Mouse (Mus musculus) kidney, postnatal 0 days (tissue): Measurements from ENCODE around the gene Tnr. TPM values are rescaled to one million over a fixed set of nuclear protein-coding genes. Genes with fewer than 3 reads are reported as not detected.

Source experiments
- ATAC-seq: fragments of 200-750 bp; cut with Nextera tagmentation; replicated peaks from 2 replicates; pipeline ENCODE4 v1.8.0; 2017; ENCODE audit warnings: low read depth, moderate number of reproducible peaks, moderate TSS enrichment, moderate library complexity; ENCODE audit not compliant: low FRiP score
- DNase-seq: peaks from one replicate; pipeline ENCODE4 v3.0.0-alpha.2; 2016; ENCODE audit warnings: low spot score
- H3K27ac ChIP-seq: fragments of 300-500 bp; sonication (generic); 2 replicates; pipeline ENCODE4 v1.5.1; 2014; ENCODE audit warnings: mild to moderate bottlenecking
- H3K27me3 ChIP-seq: fragments of 300-500 bp; sonication (generic); 2 replicates; pipeline ENCODE4 v1.6.1; 2014; ENCODE audit warnings: low read length, mixed read lengths; ENCODE audit not compliant: insufficient read depth
- H3K36me3 ChIP-seq: fragments of 300-500 bp; sonication (generic); 2 replicates; pipeline ENCODE4 v1.6.1; 2014; ENCODE audit warnings: low read length, mixed read lengths; ENCODE audit not compliant: insufficient read depth
- H3K4me1 ChIP-seq: fragments of 300-500 bp; sonication (generic); replicated peaks from 2 replicates; pipeline ENCODE4 v1.6.1; 2014; ENCODE audit warnings: antibody characterized with exemption, low read length, mixed read lengths; ENCODE audit not compliant: insufficient read depth
- H3K4me2 ChIP-seq: fragments of 300-500 bp; sonication (generic); 2 replicates; pipeline ENCODE4 v1.6.1; 2014; ENCODE audit warnings: mild to moderate bottlenecking, low read length, moderate library complexity, mixed read lengths
- H3K4me3 ChIP-seq: fragments of 300-500 bp; sonication (generic); replicated peaks from 2 replicates; pipeline ENCODE4 v1.5.1; 2014; ENCODE audit warnings: low read depth, low read length
- H3K9ac ChIP-seq: fragments of 300-500 bp; sonication (generic); 2 replicates; pipeline ENCODE4 v1.6.1; 2014; ENCODE audit warnings: low read depth, low read length
- H3K9me3 ChIP-seq: fragments of 300-500 bp; sonication (generic); replicated peaks from 2 replicates; pipeline ENCODE4 v1.6.1; 2016; ENCODE audit warnings: low read length, inconsistent platforms, mixed read lengths
- CTCF ChIP-seq: IDR thresholded peaks from 2 replicates; pipeline ENCODE4 v1.5.1; 2016; ENCODE audit warnings: antibody characterized with exemption, low read depth, mild to moderate bottlenecking, moderate library complexity
- WGBS: fragments of 180-500 bp; shearing (Covaris S2); extraction: QIAGEN DNeasy Blood & Tissue Kit; methylation state at CpG from one replicate; pipeline ENCODE4 v1.1.7; 2014; 5-methylcytosine and 5-hydroxymethylcytosine counted together
- polyA plus RNA-seq: library from polyadenylated mRNA; unstranded; fragments of >200 nt; fragmentation: Nextera tagmentation; extraction: Ambion mirVana; gene quantifications from 2 replicates; pipeline ENCODE4 v1.2.1, GENCODE M21; 2015

Tnr gene
- polyA plus RNA-seq, 1 experiment from 2014 or later = not detected

DNA sequence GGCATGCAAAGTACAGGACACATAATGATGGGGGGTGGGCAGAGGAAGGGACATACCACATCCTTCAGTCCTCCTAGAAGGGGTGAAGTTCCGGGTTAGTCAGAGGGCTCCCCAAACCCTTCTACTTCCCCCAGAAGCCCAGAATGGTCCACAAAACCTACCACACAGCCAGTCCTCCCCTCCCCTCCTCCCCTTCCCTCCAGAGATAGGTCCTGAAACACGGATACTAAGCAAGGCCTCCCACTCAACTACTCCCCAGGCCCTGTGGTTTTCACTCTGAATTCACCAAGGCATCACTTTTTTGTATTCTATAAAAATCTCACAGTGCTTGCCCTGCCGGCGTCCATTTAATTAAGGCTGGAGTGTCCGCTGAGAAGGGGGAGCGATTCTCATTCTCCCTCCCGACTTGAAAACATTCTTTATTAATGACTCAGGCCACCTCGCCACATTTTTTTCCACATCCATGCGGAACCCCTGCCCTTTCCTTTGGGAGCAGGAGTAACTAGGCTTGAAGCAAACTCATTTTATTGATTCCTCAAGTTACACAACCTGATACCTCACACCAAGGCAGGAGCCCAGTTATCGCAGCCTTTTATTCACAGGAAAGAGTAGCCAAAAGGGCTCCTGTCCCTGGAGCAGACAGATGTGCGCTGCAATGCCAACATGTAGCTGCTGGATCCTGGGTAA, 134.4 kb downstream of the Tnr start:
- DNase-seq = peak; percentile 61
- peak; percentile 59; the same call in 1 of the 2 replicates for ATAC-seq
- H3K9ac ChIP-seq = no peak overlapping the region
- H3K36me3 ChIP-seq = no peaks in the 10 kb centered on the region
- no peak for TF ChIP-seq CTCF
- no peaks in the 10 kb centered on the region for H3K9me3 ChIP-seq
- H3K27me3 ChIP-seq = no peaks in the 10 kb centered on the region
- H3K4me3 ChIP-seq = no peak overlapping the region
- 13% methylated on average over 11 of the region's 11 CpGs for WGBS
- peak overlapping the region; percentile 21; the same call in 1 of the 2 replicates for H3K4me2 ChIP-seq
- H3K27ac ChIP-seq = no peak overlapping the region
- H3K4me1 ChIP-seq = no peaks in the 10 kb centered on the region

DNA sequence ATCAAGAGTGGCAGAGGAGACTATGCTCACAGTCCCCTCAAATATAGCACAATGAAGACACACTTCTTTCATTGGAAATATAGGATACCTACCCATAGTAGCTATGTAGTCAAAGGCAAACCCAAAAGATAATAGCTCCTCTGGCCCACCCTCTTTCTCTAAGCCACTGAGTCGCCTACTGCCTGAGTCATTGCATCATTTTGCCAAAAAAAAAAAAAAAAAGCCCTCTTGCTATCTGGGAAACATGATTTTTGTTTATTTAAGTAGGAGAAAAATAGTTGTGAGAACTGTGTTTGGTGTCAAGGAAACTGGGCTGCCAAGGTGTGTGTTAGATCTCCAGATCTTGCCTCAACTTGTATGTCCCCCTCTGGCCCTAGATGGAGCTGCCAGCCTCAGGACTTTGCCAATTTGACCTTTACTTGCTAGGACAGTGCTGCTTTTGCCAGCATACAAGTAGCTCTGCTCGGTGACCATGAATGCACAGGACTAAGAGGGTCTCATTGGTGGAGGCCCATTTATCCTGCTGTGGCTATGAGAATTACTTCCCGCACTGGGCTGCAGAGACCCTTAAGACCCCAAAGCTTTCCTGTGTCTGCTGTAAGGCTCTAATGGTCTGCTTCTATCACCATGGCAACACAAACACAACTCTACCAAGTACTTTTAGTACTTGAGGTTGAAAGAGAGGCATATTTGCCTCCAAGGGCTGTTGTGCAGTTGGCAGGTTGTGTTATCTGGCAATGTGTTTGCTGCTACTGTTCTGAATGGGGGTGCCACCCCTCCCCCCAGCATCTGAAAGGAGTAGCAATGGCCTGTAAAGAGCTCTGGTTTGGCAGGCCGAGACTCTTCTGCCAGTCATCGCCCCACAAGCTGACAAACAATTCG, 137.3 kb downstream of the Tnr start:
- H3K4me3 ChIP-seq = no peak overlapping the region
- H3K27ac ChIP-seq = no peak overlapping the region
- no peaks in the 10 kb centered on the region for H3K27me3 ChIP-seq
- 58% methylated on average over 6 of the region's 6 CpGs for WGBS
- no peaks in the 10 kb centered on the region for H3K36me3 ChIP-seq
- no peak overlapping the region for H3K4me2 ChIP-seq
- H3K4me1 ChIP-seq = no peaks in the 10 kb centered on the region
- no peaks in the 10 kb centered on the region for H3K9me3 ChIP-seq
- DNase-seq = no peak
- TF ChIP-seq CTCF = no peak
- ATAC-seq = no peak
- no peak overlapping the region for H3K9ac ChIP-seq

DNA sequence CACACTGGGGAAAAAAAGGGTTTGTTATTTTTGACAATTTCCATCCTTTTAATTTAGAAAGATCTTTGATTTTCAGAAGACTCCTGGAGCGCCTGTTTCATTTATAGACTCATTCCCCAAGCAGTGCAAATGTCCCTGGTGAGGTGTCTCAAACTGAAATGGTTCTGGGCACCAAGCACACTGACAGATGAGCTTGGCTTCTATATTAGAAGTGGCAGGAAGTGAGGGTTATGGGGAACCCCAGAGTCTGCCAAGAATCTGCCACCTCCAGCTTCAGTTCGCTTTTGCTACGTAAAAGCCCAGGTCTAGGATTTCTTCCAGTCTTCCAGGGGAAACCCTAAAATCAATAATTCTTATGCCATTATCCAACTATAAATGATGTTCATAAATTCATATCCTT, 140.9 kb downstream of the Tnr start:
- H3K27me3 ChIP-seq = no peaks in the 10 kb centered on the region
- no peaks in the 10 kb centered on the region for H3K9me3 ChIP-seq
- H3K9ac ChIP-seq = no peak overlapping the region
- 75% methylated on average over 3 of the region's 3 CpGs for WGBS
- ATAC-seq = no peak
- H3K4me1 ChIP-seq = no peaks in the 10 kb centered on the region
- H3K4me3 ChIP-seq = no peak overlapping the region
- no peak for TF ChIP-seq CTCF
- no peak overlapping the region for H3K4me2 ChIP-seq
- H3K36me3 ChIP-seq = no peaks in the 10 kb centered on the region
- no peak overlapping the region for H3K27ac ChIP-seq
- DNase-seq = no peak

DNA sequence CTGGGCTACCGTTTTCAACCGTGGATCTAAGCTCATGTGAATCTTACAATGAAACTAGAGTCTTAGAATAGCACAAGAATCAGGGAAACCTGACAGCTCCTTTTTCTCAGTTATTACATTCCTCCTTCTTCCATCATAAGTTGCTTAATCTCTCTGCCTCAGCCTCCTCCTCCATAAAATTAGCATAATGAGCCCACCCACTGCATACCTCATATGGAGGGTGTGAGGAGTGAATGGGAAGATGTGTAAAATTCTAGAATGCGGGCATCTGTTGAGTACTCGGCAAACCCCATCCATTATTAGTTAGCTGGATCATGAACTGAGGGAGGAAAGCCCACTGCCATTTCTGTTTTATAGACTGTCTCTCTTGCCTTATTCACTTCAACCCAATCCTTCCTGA, 141.4 kb downstream of the Tnr start:
- H3K27me3 ChIP-seq = no peaks in the 10 kb centered on the region
- H3K4me1 ChIP-seq = no peaks in the 10 kb centered on the region
- no peak overlapping the region for H3K27ac ChIP-seq
- WGBS = 82% methylated on average over 4 of the region's 4 CpGs
- no peak overlapping the region for H3K9ac ChIP-seq
- H3K36me3 ChIP-seq = no peaks in the 10 kb centered on the region
- DNase-seq (no peak), ATAC-seq (no peak)
- H3K4me3 ChIP-seq = no peak overlapping the region
- TF ChIP-seq CTCF = no peak
- H3K9me3 ChIP-seq = no peaks in the 10 kb centered on the region
- no peak overlapping the region for H3K4me2 ChIP-seq

DNA sequence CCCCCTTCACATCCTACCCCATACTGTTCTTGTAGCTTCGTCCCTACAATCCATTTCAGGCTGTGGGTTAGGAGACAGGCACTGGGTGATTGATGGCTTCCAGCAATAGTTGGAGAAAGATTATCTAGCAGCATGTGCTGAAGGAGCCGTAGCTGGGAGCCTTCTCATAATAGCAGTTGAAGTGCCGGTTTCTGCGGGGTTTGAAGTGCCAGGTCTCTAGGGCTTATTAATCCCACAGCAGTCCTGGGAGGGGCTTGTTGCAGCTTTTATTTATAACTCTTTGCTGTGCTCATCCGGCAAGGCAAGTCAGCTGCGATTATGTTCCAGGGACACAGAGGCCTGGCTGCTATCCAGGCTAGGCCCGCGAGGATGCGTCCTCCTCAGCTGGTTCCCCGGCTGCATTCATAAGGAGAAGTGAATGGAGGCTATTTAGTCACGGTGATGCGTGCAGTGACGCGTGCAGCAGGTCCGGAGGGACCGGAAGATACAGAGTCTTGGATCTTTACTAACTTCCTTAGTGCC, 147.1 kb downstream of the Tnr start:
- no peaks in the 10 kb centered on the region for H3K27me3 ChIP-seq
- no peak overlapping the region for H3K4me3 ChIP-seq
- no peak overlapping the region for H3K9ac ChIP-seq
- no peak for TF ChIP-seq CTCF
- H3K27ac ChIP-seq = no peak overlapping the region
- H3K4me1 ChIP-seq = peaks cover 9% of the 10 kb centered on the region
- WGBS = 16% methylated on average over 16 of the region's 16 CpGs
- DNase-seq (peak; percentile 60), ATAC-seq (no peak; the same call in 1 of the 2 replicates)
- peak overlapping the region; percentile 35 for H3K4me2 ChIP-seq
- H3K36me3 ChIP-seq = no peaks in the 10 kb centered on the region
- no peaks in the 10 kb centered on the region for H3K9me3 ChIP-seq

DNA sequence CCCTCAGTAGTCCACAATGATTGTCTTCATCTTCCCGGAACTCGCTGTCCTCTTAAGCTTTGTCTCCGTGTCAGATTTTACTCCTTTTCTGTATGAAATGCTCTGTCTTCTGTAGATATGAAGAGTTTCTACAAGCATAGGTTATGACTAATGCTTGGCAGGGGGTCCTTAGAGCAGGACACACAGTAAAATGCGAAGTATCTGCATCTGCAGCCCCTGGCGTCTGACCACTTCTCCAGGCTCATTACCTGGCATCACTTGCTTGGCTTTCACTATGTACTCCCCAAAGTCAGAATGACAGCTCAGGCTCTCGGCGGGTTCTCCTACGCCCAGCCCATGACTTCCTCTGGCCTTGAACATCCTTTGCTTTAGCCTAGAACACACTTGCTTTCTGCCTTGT, 147.6 kb downstream of the Tnr start:
- H3K4me2 ChIP-seq = 0 out of 2 replicates have a peak overlapping the region, but pooled peaks have one; percentile 35
- TF ChIP-seq CTCF = no peak
- no peak overlapping the region for H3K27ac ChIP-seq
- H3K4me3 ChIP-seq = no peak overlapping the region
- no peaks in the 10 kb centered on the region for H3K9me3 ChIP-seq
- no peaks in the 10 kb centered on the region for H3K27me3 ChIP-seq
- no peak overlapping the region for H3K9ac ChIP-seq
- WGBS = 77% methylated on average over 8 of the region's 8 CpGs
- ATAC-seq = no peak
- H3K36me3 ChIP-seq = no peaks in the 10 kb centered on the region
- DNase-seq = no peak
- peaks cover 9% of the 10 kb centered on the region for H3K4me1 ChIP-seq
